Mouse (Mus musculus): Measurements from ENCODE around the gene Lmbrd2. TPM values are rescaled to one million over a fixed set of nuclear protein-coding genes. Genes with fewer than 3 reads are reported as not detected.
"Not testable (repeated sequence)": the region's sequence is repeated elsewhere in the genome, so short reads cannot be mapped to it uniquely, and the experiment has no call there.

Lmbrd2 gene
- polyA plus RNA-seq, 1 experiment from 2014 or later, result 3.4 TPM

DNA sequence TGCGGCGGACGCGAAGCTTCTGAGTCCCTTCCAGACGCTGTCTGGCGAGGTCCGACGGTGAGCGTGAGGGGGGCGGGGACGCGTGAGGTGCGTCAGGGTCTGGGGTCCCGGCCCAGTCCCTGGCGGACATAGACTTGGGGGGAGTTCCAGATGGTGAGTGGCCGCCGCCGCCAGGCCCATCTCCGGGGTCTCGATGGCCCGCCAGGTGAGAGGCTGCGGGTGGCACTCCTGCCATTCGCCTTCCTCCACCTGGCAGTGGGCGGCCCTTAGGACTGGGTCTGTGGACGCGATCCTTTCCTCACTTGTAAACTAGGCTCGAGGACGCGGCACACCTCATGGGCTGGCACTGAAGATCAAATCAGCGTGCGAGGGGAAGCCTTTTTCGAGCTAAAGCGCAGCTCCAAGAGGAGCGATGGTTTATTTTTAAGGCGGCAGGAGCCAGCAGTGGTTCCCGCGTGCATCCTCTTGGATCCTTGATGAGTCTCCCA is 378 bp downstream of the Lmbrd2 start:
- Histone ChIP-seq H3K4me3 (peak overlapping the region; percentile 90), H3K27me3 (no peaks in the 10 kb centered on the region), H3K36me3 (peaks cover 21% of the 10 kb centered on the region), H3K4me1 (peaks cover 25% of the 10 kb centered on the region), H3K4me2 (replicated peaks) (peak overlapping the region; percentile 69), H3K9ac (replicated peaks) (peak overlapping the region; percentile 78), H3K27ac (replicated peaks) (peak overlapping the region; percentile 84), H3K9me3 (no peaks in the 10 kb centered on the region)
- 1% methylated on average over 37 of the region's 37 CpGs for WGBS
- peak; percentile 92 for ATAC-seq (ENCODE audit: low FRiP score, low read depth)

DNA sequence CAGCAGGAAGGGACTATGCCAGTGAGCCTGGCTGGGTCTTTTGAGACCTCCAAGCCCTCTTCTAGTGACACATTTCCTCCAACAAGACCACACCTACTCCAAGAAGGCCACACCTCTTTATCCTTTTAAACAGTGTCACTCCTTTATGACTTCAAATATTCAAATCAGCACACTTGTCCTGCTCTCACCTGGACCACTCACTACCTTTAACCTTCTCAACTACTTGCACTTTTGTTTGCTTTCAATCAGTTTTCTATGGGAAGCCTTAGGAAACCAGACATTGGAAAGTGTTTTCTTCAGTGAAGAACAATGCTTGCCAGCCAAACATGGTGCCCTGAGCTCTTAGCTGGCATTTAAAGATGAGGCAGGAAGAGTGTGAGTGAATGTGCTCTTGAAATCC is 15.0 kb downstream of the Lmbrd2 start, which contains the start of gene Skp2:
TSS of gene Skp2 (minus strand) at position 101 of the 400 bp plus-strand sequence.
- H3K27ac ChIP-seq (replicated peaks), result no peak within 1 kb of the TSS
- no peak within 1 kb of the TSS for H3K4me3 ChIP-seq

DNA sequence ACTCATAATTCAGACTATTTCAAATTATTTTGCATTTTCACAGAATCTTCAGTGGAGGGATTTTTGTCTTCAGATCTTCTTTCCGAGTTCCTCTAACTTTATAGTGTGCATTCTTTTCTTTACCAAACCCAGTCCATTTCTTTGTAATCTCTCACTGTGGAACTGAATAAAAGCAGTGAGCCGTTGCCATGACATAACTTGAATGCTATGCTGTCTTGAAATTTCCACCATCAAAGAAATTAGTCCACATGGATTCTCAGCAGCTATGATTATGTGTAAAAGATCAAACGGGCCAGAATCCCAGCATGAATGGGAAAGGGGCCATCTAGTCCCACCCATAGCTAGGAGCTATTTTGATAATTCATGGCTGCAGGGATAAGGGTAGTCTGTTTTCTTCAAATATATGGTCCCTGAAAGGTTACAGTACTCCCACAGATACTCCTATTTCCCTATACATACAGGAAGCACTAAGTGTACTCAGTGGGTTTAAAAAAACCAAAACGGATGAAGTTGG is 22.3 kb downstream of the Lmbrd2 start:
- Histone ChIP-seq H3K27ac (replicated peaks) (no peak overlapping the region), H3K4me3 (no peak overlapping the region), H3K9me3 (no peaks in the 10 kb centered on the region), H3K4me2 (replicated peaks) (no peak overlapping the region), H3K9ac (replicated peaks) (no peak overlapping the region), H3K4me1 (peaks cover 10% of the 10 kb centered on the region), H3K27me3 (no peaks in the 10 kb centered on the region), H3K36me3 (peaks cover 32% of the 10 kb centered on the region)
- ATAC-seq (ENCODE audit: low FRiP score, low read depth), result no peak
- WGBS, result 65% methylated on average over 4 of the region's 4 CpGs

More for the DNA sequence above, 15.0 kb downstream of the Lmbrd2 start, which contains the start of gene Skp2:
- no peak within 1 kb of the TSS for H3K9ac ChIP-seq (replicated peaks)
- no peaks in the 10 kb centered on the region for H3K4me1 ChIP-seq
- no peak within 1 kb of the TSS for H3K4me2 ChIP-seq (replicated peaks)
- no peak for ATAC-seq (ENCODE audit: low FRiP score, low read depth)
- no peaks in the 10 kb centered on the region for H3K9me3 ChIP-seq
- no peaks in the 10 kb centered on the region for H3K27me3 ChIP-seq
- H3K36me3 ChIP-seq, result peaks cover 40% of the 10 kb centered on the region

- Histone ChIP-seq H3K4me1 (peaks cover 10% of the 10 kb centered on the region), H3K9ac (replicated peaks) (no peak overlapping the region), H3K27ac (replicated peaks) (peak overlapping the region; percentile 60), H3K9me3 (no peaks in the 10 kb centered on the region), H3K36me3 (peaks cover 42% of the 10 kb centered on the region), H3K4me3 (no peak overlapping the region), H3K27me3 (no peaks in the 10 kb centered on the region), H3K4me2 (replicated peaks) (no peak overlapping the region)
- peak; percentile 78 for ATAC-seq (ENCODE audit: low FRiP score, low read depth)
- 43% methylated on average over 6 of the region's 6 CpGs for WGBS
These were observed 23.8 kb downstream of the Lmbrd2 start for GRCm38 (mm10) chr15:9164125-9164524.

DNA sequence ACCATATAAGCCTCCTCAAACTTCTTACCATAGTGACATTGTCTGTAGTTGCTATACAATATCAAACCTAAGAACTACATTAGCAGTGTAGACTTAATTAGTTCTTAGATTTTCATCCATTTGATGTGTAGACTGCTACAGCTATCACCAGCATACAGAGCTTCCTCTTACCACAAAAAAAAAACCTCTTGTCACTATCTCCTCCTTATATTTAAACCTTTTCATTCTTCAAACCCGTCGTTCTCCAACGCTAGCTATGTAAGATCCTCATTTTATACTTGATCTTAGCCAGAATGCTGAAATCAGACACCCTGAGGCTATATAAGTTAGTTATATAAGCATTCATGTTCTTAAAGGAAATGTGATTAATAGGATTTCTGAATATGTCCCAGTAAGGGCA is 36.7 kb downstream of the Lmbrd2 start:
- H3K4me3 ChIP-seq, result no peak overlapping the region
- no peak overlapping the region for H3K4me2 ChIP-seq (replicated peaks)
- H3K9me3 ChIP-seq, result no peaks in the 10 kb centered on the region
- H3K9ac ChIP-seq (replicated peaks), result no peak overlapping the region
- H3K4me1 ChIP-seq, result no peaks in the 10 kb centered on the region
- WGBS, result 98% methylated on average over 3 of the region's 3 CpGs
- H3K27ac ChIP-seq (replicated peaks), result no peak overlapping the region
- H3K27me3 ChIP-seq, result no peaks in the 10 kb centered on the region
- ATAC-seq (ENCODE audit: low FRiP score, low read depth), result no peak
- H3K36me3 ChIP-seq, result peaks cover 25% of the 10 kb centered on the region

GRCm38 (mm10) chr15:9183995-9184394 is 43.6 kb downstream of the Lmbrd2 start:
- H3K4me2 ChIP-seq (replicated peaks), result no peak overlapping the region
- 92% methylated on average over 5 of the region's 5 CpGs for WGBS

GRCm38 (mm10) chr15:9189796-9190195 is 49.4 kb downstream of the Lmbrd2 start:
- H3K36me3 ChIP-seq, result peaks cover 33% of the 10 kb centered on the region
- H3K4me2 ChIP-seq (replicated peaks), result no peak overlapping the region
- H3K9ac ChIP-seq (replicated peaks), result no peak overlapping the region
- H3K9me3 ChIP-seq, result no peaks in the 10 kb centered on the region
- no peak overlapping the region for H3K4me3 ChIP-seq
- ATAC-seq (ENCODE audit: low FRiP score, low read depth), result no peak
- no peak overlapping the region for H3K27ac ChIP-seq (replicated peaks)
- H3K4me1 ChIP-seq, result no peaks in the 10 kb centered on the region
- no peaks in the 10 kb centered on the region for H3K27me3 ChIP-seq
- 88% methylated on average over 2 of the region's 2 CpGs for WGBS

More at GRCm38 (mm10) chr15:9183995-9184394, 43.6 kb downstream of the Lmbrd2 start:
- H3K9ac ChIP-seq (replicated peaks), result no peak overlapping the region
- H3K4me1 ChIP-seq, result no peaks in the 10 kb centered on the region
- ATAC-seq (ENCODE audit: low FRiP score, low read depth), result no peak
- no peak overlapping the region for H3K27ac ChIP-seq (replicated peaks)
- peaks cover 29% of the 10 kb centered on the region for H3K36me3 ChIP-seq
- no peak overlapping the region for H3K4me3 ChIP-seq
- no peaks in the 10 kb centered on the region for H3K9me3 ChIP-seq
- no peaks in the 10 kb centered on the region for H3K27me3 ChIP-seq

DNA sequence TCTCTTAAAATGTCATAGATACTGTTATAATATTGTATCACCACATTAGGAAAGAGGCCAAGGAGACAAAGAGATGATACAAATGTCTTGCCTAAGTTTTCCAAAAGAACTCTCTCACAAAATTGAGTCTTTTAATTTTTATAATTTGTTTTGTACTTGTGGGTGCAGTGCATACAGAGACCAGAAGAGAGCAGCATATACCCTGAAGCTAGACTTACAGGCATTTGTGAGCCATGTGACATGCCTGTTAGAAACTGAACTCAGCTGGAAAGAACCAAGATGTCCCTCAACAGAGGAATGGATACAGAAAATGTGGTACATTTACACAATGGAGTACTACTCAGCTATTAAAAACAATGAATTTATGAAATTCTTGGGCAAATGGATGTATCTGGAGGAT is 52.3 kb downstream of the Lmbrd2 start:
- not testable (repeated sequence) for H3K27me3 ChIP-seq; H3K27ac ChIP-seq (replicated peaks); H3K9me3 ChIP-seq; ATAC-seq (ENCODE audit: low FRiP score, low read depth); H3K9ac ChIP-seq (replicated peaks); H3K4me3 ChIP-seq; H3K4me1 ChIP-seq; H3K4me2 ChIP-seq (replicated peaks)
- H3K36me3 ChIP-seq, result peaks cover 27% of the 10 kb centered on the region

GRCm38 (mm10) chr15:9198421-9198820 is 58.1 kb downstream of the Lmbrd2 start:
- no peak overlapping the region for H3K4me3 ChIP-seq
- no peaks in the 10 kb centered on the region for H3K4me1 ChIP-seq
- H3K9ac ChIP-seq (replicated peaks), result no peak overlapping the region
- no peak overlapping the region for H3K4me2 ChIP-seq (replicated peaks)
- no peak for ATAC-seq (ENCODE audit: low FRiP score, low read depth)
- peaks cover 4% of the 10 kb centered on the region; the same call in 1 of the 2 replicates for H3K36me3 ChIP-seq
- 67% methylated on average over 6 of the region's 6 CpGs for WGBS
- no peak overlapping the region for H3K27ac ChIP-seq (replicated peaks)
- H3K27me3 ChIP-seq, result no peaks in the 10 kb centered on the region
- no peaks in the 10 kb centered on the region for H3K9me3 ChIP-seq

DNA sequence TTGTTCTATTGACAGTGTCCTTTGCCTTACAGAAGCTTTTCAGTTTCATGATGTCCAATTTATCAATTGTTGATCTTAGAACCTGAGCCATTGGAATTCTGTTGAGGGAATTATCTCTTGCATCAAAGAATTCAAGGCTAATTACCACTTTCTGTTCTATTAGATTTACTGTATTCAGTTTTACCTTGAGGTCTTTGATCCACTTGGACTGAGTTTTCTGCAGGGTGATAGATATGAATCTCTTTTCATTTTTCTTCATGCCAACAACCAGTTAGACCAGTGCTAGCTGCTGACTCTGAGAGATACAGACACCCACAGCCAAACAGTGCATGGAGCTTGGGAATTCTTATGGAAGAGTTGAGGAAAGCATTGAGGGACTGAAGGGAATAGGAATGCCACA is 71.5 kb downstream of the Lmbrd2 start:
- H3K4me3 ChIP-seq, result no peak overlapping the region
- H3K4me1 ChIP-seq, result no peaks in the 10 kb centered on the region
- ATAC-seq (ENCODE audit: low FRiP score, low read depth), result no peak
- H3K9ac ChIP-seq (replicated peaks), result no peak overlapping the region
- H3K4me2 ChIP-seq (replicated peaks), result no peak overlapping the region
- H3K27me3 ChIP-seq, result no peaks in the 10 kb centered on the region
- no peaks in the 10 kb centered on the region for H3K36me3 ChIP-seq
- no peak overlapping the region for H3K27ac ChIP-seq (replicated peaks)
- H3K9me3 ChIP-seq, result no peaks in the 10 kb centered on the region

- H3K27ac ChIP-seq (replicated peaks); H3K9ac ChIP-seq (replicated peaks); H3K36me3 ChIP-seq; H3K27me3 ChIP-seq; H3K4me3 ChIP-seq; H3K4me1 ChIP-seq; ATAC-seq (ENCODE audit: low FRiP score, low read depth); H3K4me2 ChIP-seq (replicated peaks); H3K9me3 ChIP-seq: not testable (repeated sequence)
- 76% methylated on average over 3 of the region's 3 CpGs for WGBS
These were observed 72.7 kb downstream of the Lmbrd2 start for GRCm38 (mm10) chr15:9213026-9213425.

GRCm38 (mm10) chr15:9213431-9213830 is 73.1 kb downstream of the Lmbrd2 start:
- H3K9me3 ChIP-seq, result not testable (repeated sequence)

GRCm38 (mm10) chr15:9216446-9216845 is 76.1 kb downstream of the Lmbrd2 start:
- no peak overlapping the region for H3K4me2 ChIP-seq (replicated peaks)
- H3K27ac ChIP-seq (replicated peaks), result no peak overlapping the region
- H3K9me3 ChIP-seq, result no peaks in the 10 kb centered on the region
- 87% methylated on average over 5 of the region's 5 CpGs for WGBS
- no peaks in the 10 kb centered on the region for H3K4me1 ChIP-seq
- H3K27me3 ChIP-seq, result no peaks in the 10 kb centered on the region
- H3K9ac ChIP-seq (replicated peaks), result no peak overlapping the region
- H3K36me3 ChIP-seq, result no peaks in the 10 kb centered on the region
- no peak for ATAC-seq (ENCODE audit: low FRiP score, low read depth)
- H3K4me3 ChIP-seq, result no peak overlapping the region

More at GRCm38 (mm10) chr15:9213431-9213830, 73.1 kb downstream of the Lmbrd2 start:
- not testable (repeated sequence) for H3K4me2 ChIP-seq (replicated peaks); H3K27ac ChIP-seq (replicated peaks); H3K9ac ChIP-seq (replicated peaks); ATAC-seq (ENCODE audit: low FRiP score, low read depth); H3K27me3 ChIP-seq; H3K4me3 ChIP-seq; H3K4me1 ChIP-seq; H3K36me3 ChIP-seq
- 94% methylated on average over 7 of the region's 7 CpGs for WGBS
